Mouse (Mus musculus) heart, adult 2 months (tissue): ENCODE data around the gene Idh3g. TPM values are rescaled to one million over a fixed set of nuclear protein-coding genes. Genes with fewer than 3 reads are reported as not detected.
"Not testable (repeated sequence)": the region's sequence is repeated elsewhere in the genome, so short reads cannot be mapped to it uniquely, and the experiment has no call there.

Source experiments
- DNase-seq, 2 experiments: peaks; one replicate each; pipeline ENCODE4 v3.0.0; 2021
- H3K27ac ChIP-seq: fragments of 200-600 bp; 2 replicates; pipeline ENCODE4 v1.8.1; 2022
- H3K27me3 ChIP-seq: fragments of 200-500 bp; 2 replicates; pipeline ENCODE4 v1.6.1; 2012; ENCODE audit warnings: mild to moderate bottlenecking, low read length, inconsistent platforms, mixed read lengths; ENCODE audit not compliant: control insufficient read depth, insufficient read depth
- H3K36me3 ChIP-seq: fragments of 200-500 bp; 2 replicates; pipeline ENCODE4 v1.6.1; 2012; ENCODE audit warnings: low read length, inconsistent platforms; ENCODE audit not compliant: control insufficient read depth, insufficient read depth
- H3K4me1 ChIP-seq: fragments of 200-500 bp; 2 replicates; pipeline ENCODE4 v1.6.1; 2011; ENCODE audit warnings: low read length; ENCODE audit not compliant: control insufficient read depth, insufficient read depth
- H3K4me3 ChIP-seq: fragments of 200-600 bp; 2 replicates; pipeline ENCODE4 v1.8.1; 2022
- H3K79me2 ChIP-seq: fragments of 200-500 bp; replicated peaks from 2 replicates; pipeline ENCODE4 v1.6.1; 2012; ENCODE audit warnings: mild to moderate bottlenecking, inconsistent platforms, low read length, moderate library complexity, mixed read lengths; ENCODE audit not compliant: control insufficient read depth, insufficient read depth
- H3K9ac ChIP-seq: fragments of 200-500 bp; 2 replicates; pipeline ENCODE4 v1.6.1; 2012; ENCODE audit warnings: low read depth, mild to moderate bottlenecking, control low read depth, inconsistent platforms, low read length, mixed read lengths
- CTCF ChIP-seq: fragments of 200-600 bp; IDR thresholded peaks from 2 replicates; pipeline ENCODE4 v1.8.1; 2022; ENCODE audit warnings: antibody characterized with exemption, mild to moderate bottlenecking, moderate library complexity
- EP300 ChIP-seq: fragments of 200-500 bp; IDR thresholded peaks from 2 replicates; pipeline ENCODE4 v1.6.1; 2011; ENCODE audit warnings: low read depth, low read length, control low read depth; ENCODE audit not compliant: insufficient read depth
- POLR2A ChIP-seq: fragments of 200-500 bp; IDR thresholded peaks from 2 replicates; pipeline ENCODE4 v1.6.1; 2011; ENCODE audit warnings: mild to moderate bottlenecking, low read depth, low read length, control low read depth; ENCODE audit not compliant: insufficient read depth
- WGBS: fragments of 180-500 bp; shearing (Covaris S2); methylation state at CpG from one replicate; pipeline ENCODE4 v1.1.7; 2018; 5-methylcytosine and 5-hydroxymethylcytosine counted together
- intact Hi-C: fragments of 180-260 bp; cut with DNase I; formaldehyde crosslinking; loops from one replicate; pipeline ENCODE4 v1.15.1; 2025
- polyA plus RNA-seq: library from polyadenylated mRNA; depleted of rRNA; stranded (reverse); fragments of >200 nt; gene quantifications from 2 replicates; pipeline ENCODE4 v1.2.3, GENCODE M21; 2012
- total RNA-seq, 2 experiments: library from RNA; stranded (reverse); gene quantifications; 2 replicates each; pipeline ENCODE4 v1.2.3; 2021

Gene Idh3g
- total and polyA plus RNA-seq, 3 experiments: 573 to 1,208 (median 710) TPM

GRCm38 (mm10) chrX:73767267-73767666, 19.4 kb downstream of the Idh3g start:
- H3K9ac ChIP-seq: no peak overlapping the region
- H3K27me3 ChIP-seq: no peaks in the 10 kb centered on the region
- DNase-seq: no peak
- H3K36me3 ChIP-seq: no peaks in the 10 kb centered on the region
- no peak overlapping the region for H3K4me3 ChIP-seq
- intact Hi-C loops: no loop called here
- H3K27ac ChIP-seq: no peak overlapping the region
- H3K79me2 ChIP-seq: no peaks in the 10 kb centered on the region
- H3K4me1 ChIP-seq: peaks cover 4% of the 10 kb centered on the region
- 68% methylated on average over 9 of the region's 9 CpGs for WGBS
- no peak for TF ChIP-seq POLR2A
- peak; percentile 49 for TF ChIP-seq CTCF
- no peak for TF ChIP-seq EP300

- 19% methylated on average over 1 of the region's 1 CpGs for WGBS
These were observed 21.4 kb downstream of the Idh3g start for GRCm38 (mm10) chrX:73765311-73765710.

GRCm38 (mm10) chrX:73758611-73759290, 27.9 kb downstream of the Idh3g start:
- Histone ChIP-seq H3K27me3 (no peaks in the 10 kb centered on the region), H3K79me2 (no peaks in the 10 kb centered on the region), H3K4me1 (peaks cover 4% of the 10 kb centered on the region; the same call in 1 of the 2 replicates), H3K4me3 (no peak overlapping the region), H3K27ac (no peak overlapping the region), H3K36me3 (no peaks in the 10 kb centered on the region), H3K9ac (no peak overlapping the region)
- intact Hi-C loops: no loop called here
- TF ChIP-seq CTCF (no peak), POLR2A (no peak), EP300 (no peak)
- 76% methylated on average over 13 of the region's 13 CpGs for WGBS
- DNase-seq: no peak

More at GRCm38 (mm10) chrX:73765311-73765710, 21.4 kb downstream of the Idh3g start:
- Histone ChIP-seq H3K9ac (no peak overlapping the region), H3K27ac (peak overlapping the region; percentile 26; the same call in 1 of the 2 replicates), H3K4me3 (no peak overlapping the region), H3K4me1 (peaks cover 4% of the 10 kb centered on the region), H3K36me3 (no peaks in the 10 kb centered on the region), H3K27me3 (no peaks in the 10 kb centered on the region), H3K79me2 (no peaks in the 10 kb centered on the region)
- TF ChIP-seq EP300 (no peak), POLR2A (no peak), CTCF (no peak)
- intact Hi-C loops: no loop called here
- peak; percentile 50 to 73 for DNase-seq

GRCm38 (mm10) chrX:73756334-73757140, 30.2 kb downstream of the Idh3g start, which contains the start of gene Plxnb3:
Gene Plxnb3, plus strand, starts transcription at chrX:73757090.
- Histone ChIP-seq H3K9ac (no peak within 1 kb of the TSS), H3K4me3 (no peak within 1 kb of the TSS), H3K27me3 (no peaks in the 10 kb centered on the region), H3K4me1 (peaks cover 4% of the 10 kb centered on the region; the same call in 1 of the 2 replicates), H3K36me3 (no peaks in the 10 kb centered on the region), H3K27ac (no peak within 1 kb of the TSS), H3K79me2 (no peaks in the 10 kb centered on the region)
- intact Hi-C loops: no loop called here
- TF ChIP-seq CTCF (no peak), EP300 (no peak), POLR2A (no peak)
- WGBS: 78% methylated on average over 5 of the region's 5 CpGs
- no peak for DNase-seq

- H3K4me3 ChIP-seq: no peak overlapping the region
- WGBS: 82% methylated on average over 1 of the region's 1 CpGs
- TF ChIP-seq CTCF (peak; percentile 39), EP300 (no peak)
These were observed 37.7 kb downstream of the Idh3g start for GRCm38 (mm10) chrX:73748977-73749376.

GRCm38 (mm10) chrX:73744774-73745481, 41.8 kb downstream of the Idh3g start:
- Histone ChIP-seq H3K9ac (no peak overlapping the region), H3K36me3 (no peaks in the 10 kb centered on the region), H3K79me2 (no peaks in the 10 kb centered on the region), H3K27ac (no peak overlapping the region), H3K27me3 (no peaks in the 10 kb centered on the region), H3K4me1 (no peaks in the 10 kb centered on the region), H3K4me3 (no peak overlapping the region)
- no peak for DNase-seq
- WGBS: 56% methylated on average over 1 of the region's 1 CpGs
- intact Hi-C loops: no loop called here
- TF ChIP-seq CTCF (no peak), POLR2A (no peak), EP300 (no peak)

More at GRCm38 (mm10) chrX:73748977-73749376, 37.7 kb downstream of the Idh3g start:
- Histone ChIP-seq H3K27me3 (no peaks in the 10 kb centered on the region), H3K27ac (no peak overlapping the region), H3K79me2 (no peaks in the 10 kb centered on the region), H3K36me3 (no peaks in the 10 kb centered on the region), H3K9ac (no peak overlapping the region), H3K4me1 (no peaks in the 10 kb centered on the region)
- DNase-seq: no peak
- intact Hi-C loops: no loop called here

GRCm38 (mm10) chrX:73739841-73740240, 46.9 kb downstream of the Idh3g start:
- 91% methylated on average over 7 of the region's 7 CpGs for WGBS
- intact Hi-C loops, H3K9ac ChIP-seq, H3K79me2 ChIP-seq, H3K27ac ChIP-seq, DNase-seq, H3K4me1 ChIP-seq, H3K36me3 ChIP-seq, H3K27me3 ChIP-seq, H3K4me3 ChIP-seq: not testable (repeated sequence)
